Mouse (Mus musculus): ENCODE data around the gene Lrrc4c. TPM values are rescaled to one million over a fixed set of nuclear protein-coding genes. Genes with fewer than 3 reads are reported as not detected.

The Lrrc4c gene
- total and polyA plus RNA-seq, 3 experiments: not detected

GRCm38 (mm10) chr2:96755066-96755465 lies 437.1 kb downstream of the Lrrc4c start:
- Histone ChIP-seq H3K9ac (ENCODE audit: insufficient read depth, low read depth) (no peak overlapping the region), H3K4me3 (replicated peaks in 1 of 3; ENCODE audit: low read depth in 2 of 3, low read length in 2 of 3, poor library complexity in 1 of 3) (no peak overlapping the region), H3K4me2 (ENCODE audit: insufficient read depth, low read depth, poor library complexity, severe bottlenecking) (no peak overlapping the region), H3K27me3 (replicated peaks) (no peaks in the 10 kb centered on the region), H3K4me1 (ENCODE audit: control insufficient read depth in 1 of 2, insufficient read depth in 2 of 2) (no peaks in the 10 kb centered on the region), H3K27ac (ENCODE audit: insufficient read depth, low read depth) (no peak overlapping the region), H3K79me2 (replicated peaks; ENCODE audit: control insufficient read depth, extremely low read depth, insufficient read depth, poor library complexity, severe bottlenecking) (no peaks in the 10 kb centered on the region), H3K9me3 (replicated peaks; ENCODE audit: low read length) (peaks cover 17% of the 10 kb centered on the region), H3K36me3 (replicated peaks in 1 of 2; ENCODE audit: control insufficient read depth in 1 of 2, insufficient read depth in 1 of 2, low read length in 1 of 2) (no peaks in the 10 kb centered on the region)
- in situ Hi-C loops (cut with MboI; ENCODE audit: low pct_ligation_motif_present, low pct_unique_long_range_greater_than_20kb, low sequenced_read_pairs) (no loop called here), dilution Hi-C loops (cut with MboI; ENCODE audit: extremely low pct_ligation_motif_present, extremely low pct_unique_long_range_greater_than_20kb, low sequenced_read_pairs) (no loop called here)
- TF ChIP-seq MYC (IDR thresholded peaks at IDR 0.05; ENCODE audit: low read depth, low read length) (no peak), USF1 (IDR thresholded peaks at IDR 0.05; ENCODE audit: low read depth, low read length) (no peak), ZKSCAN1 (IDR thresholded peaks at IDR 0.05; ENCODE audit: borderline replicate concordance, low read depth, low read length) (no peak), ZC3H11A (IDR thresholded peaks at IDR 0.05; ENCODE audit: low read depth, low read length) (no peak), GABPA (IDR thresholded peaks at IDR 0.05; ENCODE audit: insufficient replicate concordance, low read depth, low read length) (no peak), PAX5 (IDR thresholded peaks at IDR 0.05; ENCODE audit: low read length) (no peak), IRF4 (IDR thresholded peaks at IDR 0.05; ENCODE audit: low read depth, low read length) (no peak), POLR2AphosphoS2 (IDR thresholded peaks at IDR 0.05; ENCODE audit: low read depth, low read length) (no peak), SIN3A (IDR thresholded peaks at IDR 0.05; ENCODE audit: low read length) (no peak), MEF2A (IDR thresholded peaks at IDR 0.05; ENCODE audit: borderline replicate concordance, low read depth, low read length) (no peak), UBTF (IDR thresholded peaks at IDR 0.05; ENCODE audit: low read depth, low read length) (no peak), NRF1 (IDR thresholded peaks at IDR 0.05; ENCODE audit: low read depth, low read length) (no peak), ETS1 (conservative IDR thresholded peaks at IDR 0.05; ENCODE audit: low read depth, low read length) (no peak), CTCF (conservative IDR thresholded peaks at IDR 0.05 in 1 of 2, IDR thresholded peaks at IDR 0.05 in 1 of 2; ENCODE audit: low read depth in 2 of 2, low read length in 2 of 2) (no peak), ZNF384 (IDR thresholded peaks at IDR 0.05; ENCODE audit: low read depth, low read length) (no peak)
- no peak for DNase-seq (ENCODE audit: extremely low read depth)

- dilution Hi-C loops (cut with MboI; ENCODE audit: extremely low pct_ligation_motif_present, extremely low pct_unique_long_range_greater_than_20kb, low sequenced_read_pairs): no loop called here
- H3K27ac ChIP-seq (ENCODE audit: insufficient read depth, low read depth): no peak overlapping the region
- H3K27me3 ChIP-seq (replicated peaks): no peaks in the 10 kb centered on the region
- H3K9me3 ChIP-seq (replicated peaks; ENCODE audit: low read length): peaks cover 28% of the 10 kb centered on the region
- TF ChIP-seq BHLHE40 (IDR thresholded peaks at IDR 0.05; ENCODE audit: low read depth, low read length) (no peak), MXI1 (IDR thresholded peaks at IDR 0.05; ENCODE audit: low read depth, low read length) (no peak), ELF1 (IDR thresholded peaks at IDR 0.05; ENCODE audit: low read depth, low read length) (no peak), USF1 (IDR thresholded peaks at IDR 0.05; ENCODE audit: low read depth, low read length) (no peak), KAT2A (IDR thresholded peaks at IDR 0.05; ENCODE audit: insufficient replicate concordance, low read length) (no peak), CTCF (conservative IDR thresholded peaks at IDR 0.05 in 1 of 2, IDR thresholded peaks at IDR 0.05 in 1 of 2; ENCODE audit: low read depth in 2 of 2, low read length in 2 of 2) (no peak), TCF12 (IDR thresholded peaks at IDR 0.05; ENCODE audit: low read depth, low read length) (no peak), MEF2A (IDR thresholded peaks at IDR 0.05; ENCODE audit: borderline replicate concordance, low read depth, low read length) (no peak), SIN3A (IDR thresholded peaks at IDR 0.05; ENCODE audit: low read length) (no peak), ZC3H11A (IDR thresholded peaks at IDR 0.05; ENCODE audit: low read depth, low read length) (no peak), ETS1 (conservative IDR thresholded peaks at IDR 0.05; ENCODE audit: low read depth, low read length) (no peak), E2F4 (IDR thresholded peaks at IDR 0.05; ENCODE audit: insufficient replicate concordance, low read depth, low read length) (no peak), SMC3 (IDR thresholded peaks at IDR 0.05; ENCODE audit: low read depth, low read length) (no peak), POLR2A (IDR thresholded peaks at IDR 0.05; ENCODE audit: low read depth, low read length) (no peak)
- H3K9ac ChIP-seq (ENCODE audit: insufficient read depth, low read depth): no peak overlapping the region
- no peaks in the 10 kb centered on the region for H3K36me3 ChIP-seq (replicated peaks in 1 of 2; ENCODE audit: control insufficient read depth in 1 of 2, insufficient read depth in 1 of 2, low read length in 1 of 2)
- in situ Hi-C loops (cut with MboI; ENCODE audit: low pct_ligation_motif_present, low pct_unique_long_range_greater_than_20kb, low sequenced_read_pairs): no loop called here
- H3K4me2 ChIP-seq (ENCODE audit: insufficient read depth, low read depth, poor library complexity, severe bottlenecking): no peak overlapping the region
- no peaks in the 10 kb centered on the region for H3K79me2 ChIP-seq (replicated peaks; ENCODE audit: control insufficient read depth, extremely low read depth, insufficient read depth, poor library complexity, severe bottlenecking)
- H3K4me3 ChIP-seq (replicated peaks in 1 of 3; ENCODE audit: low read depth in 2 of 3, low read length in 2 of 3, poor library complexity in 1 of 3): no peak overlapping the region
- H3K4me1 ChIP-seq (ENCODE audit: control insufficient read depth in 1 of 2, insufficient read depth in 2 of 2): no peaks in the 10 kb centered on the region
- no peak for DNase-seq (ENCODE audit: extremely low read depth)
These were observed 439.7 kb downstream of the Lrrc4c start for GRCm38 (mm10) chr2:96757701-96758100.

Measured in CH12.LX (cell line).